Mouse (Mus musculus): ENCODE data around the gene Tarm1. TPM values are rescaled to one million over a fixed set of nuclear protein-coding genes. Genes with fewer than 3 reads are reported as not detected.

Gene Tarm1
- polyA plus RNA-seq, 1 experiment from 2014 or later: 0.81 TPM

DNA sequence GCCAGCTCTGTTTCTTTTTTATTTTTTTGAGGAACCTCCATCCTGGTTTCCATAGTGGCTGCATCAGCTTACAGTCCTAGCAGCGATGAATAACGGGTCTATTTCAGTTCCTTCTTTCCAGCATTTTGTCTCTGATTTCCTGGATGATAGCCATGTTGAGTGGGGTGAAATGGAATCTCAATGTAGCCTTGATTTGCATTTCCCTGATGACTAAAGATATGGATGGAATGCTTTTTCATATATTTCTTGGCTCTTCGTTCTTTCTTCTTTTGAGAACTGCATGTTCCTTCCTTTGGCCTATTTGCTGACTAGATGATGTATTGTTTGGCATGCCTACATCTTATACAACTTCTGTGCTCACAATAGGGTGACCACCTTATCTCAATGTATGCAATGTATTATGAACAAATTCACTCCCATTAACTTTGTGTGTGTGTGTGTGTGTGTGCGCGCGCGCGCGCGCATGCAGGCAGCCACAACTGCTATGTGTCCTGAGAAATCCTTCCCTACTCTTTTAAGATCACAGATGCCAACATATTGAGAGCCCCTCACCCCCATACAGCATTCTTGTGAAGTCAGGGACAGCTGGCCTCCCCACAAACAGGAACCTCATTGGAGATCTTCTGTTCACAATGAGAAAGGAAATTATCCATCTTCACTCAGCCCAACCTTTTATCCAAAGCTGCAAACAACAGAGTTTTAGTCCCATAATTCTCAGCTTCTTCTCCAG, 45.1 kb downstream of the Tarm1 start:
- Histone ChIP-seq H3K36me3 (no peaks in the 10 kb centered on the region), H3K9me3 (replicated peaks) (no peaks in the 10 kb centered on the region), H3K9ac (no peak overlapping the region), H3K4me3 (replicated peaks) (no peak overlapping the region), H3K27me3 (no peaks in the 10 kb centered on the region), H3K4me1 (no peaks in the 10 kb centered on the region), H3K4me2 (replicated peaks) (no peak overlapping the region), H3K27ac (replicated peaks) (peak overlapping the region; percentile 51; the same call in 1 of the 2 replicates)
- WGBS: 80% methylated on average over 10 of the region's 10 CpGs
- ATAC-seq (ENCODE audit: insufficient number of reproducible peaks, low FRiP score, low TSS enrichment, low read depth): no peak

DNA sequence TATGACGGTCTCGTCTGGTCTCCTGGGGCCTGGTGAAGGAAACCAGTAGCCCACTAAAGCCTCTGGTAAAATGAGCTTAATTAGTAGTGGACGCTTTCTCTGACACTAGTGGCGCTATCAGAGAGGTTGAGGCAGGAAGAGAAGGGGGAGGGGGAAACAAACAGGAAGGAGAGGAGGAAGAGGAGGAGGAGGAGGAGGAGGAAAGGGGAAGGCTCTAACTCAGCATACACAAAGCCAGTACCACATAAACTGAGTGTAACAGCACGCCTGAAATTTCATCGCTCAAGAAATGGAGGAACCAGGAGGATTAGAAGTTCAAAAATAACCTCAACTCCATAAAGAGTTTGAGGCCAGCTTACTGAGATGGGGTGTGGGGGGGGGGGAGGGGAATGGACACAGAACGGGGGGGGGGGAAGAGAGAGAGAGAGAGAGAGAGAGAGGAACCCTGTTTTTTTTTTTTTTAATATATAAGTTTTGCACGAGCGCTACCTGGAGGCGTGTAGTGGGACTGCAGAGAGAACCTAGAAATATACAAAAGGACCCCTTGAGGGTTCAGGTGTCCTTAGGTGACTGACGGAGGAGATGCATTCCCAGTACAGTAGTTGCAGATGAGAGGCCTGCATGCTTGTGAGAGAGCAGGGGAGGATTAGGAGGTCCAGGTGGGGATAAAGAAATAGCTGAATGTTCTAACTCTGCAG, 48.8 kb downstream of the Tarm1 start:
- Histone ChIP-seq H3K27me3 (no peaks in the 10 kb centered on the region), H3K27ac (replicated peaks) (no peak overlapping the region), H3K9ac (no peak overlapping the region), H3K36me3 (no peaks in the 10 kb centered on the region), H3K4me1 (no peaks in the 10 kb centered on the region), H3K4me3 (replicated peaks) (no peak overlapping the region), H3K9me3 (replicated peaks) (no peaks in the 10 kb centered on the region), H3K4me2 (replicated peaks) (no peak overlapping the region)
- WGBS: 56% methylated on average over 10 of the region's 11 CpGs
- ATAC-seq (ENCODE audit: insufficient number of reproducible peaks, low FRiP score, low TSS enrichment, low read depth): no peak

DNA sequence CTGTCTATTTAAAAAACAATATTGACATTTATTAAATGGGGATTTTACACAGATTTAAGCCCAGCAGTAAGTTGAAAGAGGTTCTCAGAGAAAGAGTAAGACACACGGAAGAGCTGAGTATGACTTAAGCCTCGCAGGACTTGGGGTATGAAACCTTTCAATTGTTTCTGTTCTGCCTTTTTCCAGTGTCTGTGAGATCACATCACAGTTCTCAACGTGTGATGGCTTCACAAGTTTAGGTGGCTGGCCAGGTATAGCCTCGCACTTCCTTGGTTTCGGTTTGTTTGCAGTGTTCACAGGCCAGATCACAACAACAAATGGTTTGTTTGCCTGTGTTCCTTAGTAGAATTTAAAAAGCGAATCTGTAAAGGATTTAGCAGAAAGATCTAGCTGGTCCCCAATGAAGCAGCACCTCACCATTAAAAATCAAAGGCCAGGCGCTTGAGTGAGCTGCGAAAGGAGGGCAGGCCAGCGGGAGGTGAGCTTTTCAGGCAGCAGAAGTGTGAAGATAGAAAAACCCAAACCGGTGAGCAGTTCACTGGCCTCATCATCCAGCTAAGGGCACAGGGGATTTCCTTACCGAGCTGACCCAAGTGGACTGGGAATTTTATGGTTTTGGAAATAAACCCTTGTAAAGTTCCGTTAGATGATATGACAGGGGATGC, 49.5 kb downstream of the Tarm1 start:
- WGBS: 60% methylated on average over 12 of the region's 12 CpGs
- ATAC-seq (ENCODE audit: insufficient number of reproducible peaks, low FRiP score, low TSS enrichment, low read depth): no peak
- Histone ChIP-seq H3K27me3 (no peaks in the 10 kb centered on the region), H3K36me3 (no peaks in the 10 kb centered on the region), H3K9me3 (replicated peaks) (no peaks in the 10 kb centered on the region), H3K4me1 (no peaks in the 10 kb centered on the region), H3K4me3 (replicated peaks) (no peak overlapping the region), H3K9ac (no peak overlapping the region), H3K27ac (replicated peaks) (no peak overlapping the region), H3K4me2 (replicated peaks) (no peak overlapping the region)

DNA sequence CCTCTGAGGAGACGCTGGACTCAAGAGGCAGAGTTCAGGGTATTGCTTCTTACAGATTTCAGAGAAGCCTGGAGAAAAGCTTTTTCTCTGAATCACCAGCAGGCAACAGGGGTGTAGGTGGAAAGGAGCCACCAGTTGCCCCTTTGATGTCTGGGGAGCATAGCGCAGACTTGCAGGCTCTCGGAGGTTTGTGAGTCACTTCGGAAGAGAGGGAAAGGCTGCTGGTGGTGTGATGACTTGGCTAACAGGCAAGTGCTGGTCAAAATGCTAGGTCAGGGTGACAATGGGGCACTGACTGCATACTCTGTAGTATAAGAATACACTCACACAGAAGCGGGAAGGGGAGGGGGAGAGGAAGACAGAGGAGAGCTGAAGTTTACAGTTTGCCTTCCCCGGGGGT, 51.3 kb downstream of the Tarm1 start:
- WGBS: 36% methylated on average over 6 of the region's 6 CpGs

DNA sequence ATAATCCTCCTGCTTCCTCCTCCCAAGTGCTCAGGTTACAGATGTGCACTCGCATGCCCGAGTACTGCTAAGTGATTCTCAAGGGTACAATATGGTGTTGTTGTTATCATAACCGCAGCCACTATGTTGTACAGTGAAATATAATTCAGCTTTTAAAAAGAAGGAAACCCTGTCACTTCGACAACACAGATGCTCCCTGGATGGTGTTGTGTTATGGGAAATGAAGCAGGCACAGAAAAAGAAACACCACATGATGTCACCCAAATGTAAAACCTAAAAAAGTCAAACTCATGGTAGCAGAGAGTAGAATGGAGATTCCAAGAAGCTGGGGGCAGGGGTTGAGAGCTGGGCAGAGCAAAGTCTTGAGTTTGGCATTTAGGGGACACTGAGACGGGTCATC, 51.8 kb downstream of the Tarm1 start:
- Histone ChIP-seq H3K4me2 (replicated peaks) (no peak overlapping the region), H3K4me3 (replicated peaks) (no peak overlapping the region), H3K27me3 (no peaks in the 10 kb centered on the region), H3K9ac (no peak overlapping the region), H3K4me1 (no peaks in the 10 kb centered on the region), H3K36me3 (no peaks in the 10 kb centered on the region), H3K9me3 (replicated peaks) (no peaks in the 10 kb centered on the region), H3K27ac (replicated peaks) (no peak overlapping the region)
- WGBS: 40% methylated on average over 5 of the region's 5 CpGs
- no peak for ATAC-seq (ENCODE audit: insufficient number of reproducible peaks, low FRiP score, low TSS enrichment, low read depth)

More for the DNA sequence above, 51.3 kb downstream of the Tarm1 start:
- no peaks in the 10 kb centered on the region for H3K27me3 ChIP-seq
- no peaks in the 10 kb centered on the region for H3K4me1 ChIP-seq
- H3K4me3 ChIP-seq (replicated peaks): no peak overlapping the region
- no peak for ATAC-seq (ENCODE audit: insufficient number of reproducible peaks, low FRiP score, low TSS enrichment, low read depth)
- no peak overlapping the region for H3K9ac ChIP-seq
- H3K9me3 ChIP-seq (replicated peaks): no peaks in the 10 kb centered on the region
- H3K36me3 ChIP-seq: no peaks in the 10 kb centered on the region
- no peak overlapping the region for H3K4me2 ChIP-seq (replicated peaks)
- H3K27ac ChIP-seq (replicated peaks): no peak overlapping the region

DNA sequence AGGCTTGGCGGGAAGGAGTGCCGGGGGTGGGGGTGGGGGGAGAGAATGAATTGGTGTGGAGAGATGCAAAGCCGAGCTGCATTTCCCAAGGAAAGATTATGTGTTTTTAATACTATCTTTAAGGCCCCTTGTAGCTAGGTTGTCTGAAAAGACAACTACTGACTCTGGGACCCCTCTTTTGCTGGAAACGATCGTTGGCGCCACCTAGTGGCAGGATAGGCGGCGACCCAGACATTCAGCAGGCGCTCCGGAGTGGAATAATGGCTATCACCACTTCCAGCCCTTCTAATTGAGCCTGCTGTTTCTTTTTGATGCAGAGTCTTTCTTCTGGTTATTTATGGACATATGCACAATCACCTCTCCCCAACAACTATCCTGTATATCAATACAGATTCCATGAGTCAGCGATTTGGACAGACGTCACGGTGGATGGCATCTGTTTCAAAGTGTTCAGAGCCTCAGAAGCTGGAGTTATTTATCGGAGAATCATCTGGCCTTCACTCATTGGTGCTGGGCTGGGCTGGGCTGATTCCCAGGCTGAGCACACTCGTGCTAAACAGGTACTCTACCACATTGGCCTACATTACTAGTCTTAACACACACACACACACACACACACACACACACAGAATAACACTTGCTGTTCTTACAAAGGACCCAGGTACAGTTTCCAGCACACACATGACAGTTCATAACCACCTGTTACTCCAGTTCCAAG, 53.5 kb downstream of the Tarm1 start:
- no peak overlapping the region for H3K4me3 ChIP-seq (replicated peaks)
- no peak overlapping the region for H3K9ac ChIP-seq
- no peaks in the 10 kb centered on the region for H3K4me1 ChIP-seq
- WGBS: 14% methylated on average over 15 of the region's 15 CpGs
- H3K9me3 ChIP-seq (replicated peaks): no peaks in the 10 kb centered on the region
- H3K27ac ChIP-seq (replicated peaks): no peak overlapping the region
- H3K36me3 ChIP-seq: no peaks in the 10 kb centered on the region
- no peak overlapping the region for H3K4me2 ChIP-seq (replicated peaks)
- no peaks in the 10 kb centered on the region for H3K27me3 ChIP-seq
- ATAC-seq (ENCODE audit: insufficient number of reproducible peaks, low FRiP score, low TSS enrichment, low read depth): 0 out of 2 replicates have a peak, but pooled peaks have one; percentile 11

DNA sequence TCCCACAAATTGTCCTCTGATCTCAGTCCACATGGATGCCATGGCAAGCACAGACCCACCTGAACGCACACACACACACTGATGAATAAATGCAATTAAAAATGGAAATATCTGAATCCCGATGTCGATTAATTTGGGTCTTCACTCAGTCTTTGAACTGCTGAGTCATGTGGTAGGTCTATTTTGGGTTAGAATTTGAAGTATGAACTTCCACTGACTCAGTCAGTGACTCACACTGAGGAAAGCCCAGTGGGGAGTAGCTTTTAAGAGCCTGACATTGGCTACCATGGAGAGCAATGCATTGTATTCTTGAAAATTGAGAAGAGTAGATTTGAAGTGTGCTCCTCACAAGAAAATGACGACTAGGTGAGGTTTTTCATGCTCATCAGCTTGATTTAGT, 55.4 kb downstream of the Tarm1 start:
- H3K9me3 ChIP-seq (replicated peaks): no peaks in the 10 kb centered on the region
- no peaks in the 10 kb centered on the region for H3K4me1 ChIP-seq
- no peak overlapping the region for H3K4me3 ChIP-seq (replicated peaks)
- H3K27ac ChIP-seq (replicated peaks): no peak overlapping the region
- no peak for ATAC-seq (ENCODE audit: insufficient number of reproducible peaks, low FRiP score, low TSS enrichment, low read depth)
- 70% methylated on average over 4 of the region's 4 CpGs for WGBS
- no peak overlapping the region for H3K4me2 ChIP-seq (replicated peaks)
- no peak overlapping the region for H3K9ac ChIP-seq
- H3K27me3 ChIP-seq: no peaks in the 10 kb centered on the region
- H3K36me3 ChIP-seq: no peaks in the 10 kb centered on the region

DNA sequence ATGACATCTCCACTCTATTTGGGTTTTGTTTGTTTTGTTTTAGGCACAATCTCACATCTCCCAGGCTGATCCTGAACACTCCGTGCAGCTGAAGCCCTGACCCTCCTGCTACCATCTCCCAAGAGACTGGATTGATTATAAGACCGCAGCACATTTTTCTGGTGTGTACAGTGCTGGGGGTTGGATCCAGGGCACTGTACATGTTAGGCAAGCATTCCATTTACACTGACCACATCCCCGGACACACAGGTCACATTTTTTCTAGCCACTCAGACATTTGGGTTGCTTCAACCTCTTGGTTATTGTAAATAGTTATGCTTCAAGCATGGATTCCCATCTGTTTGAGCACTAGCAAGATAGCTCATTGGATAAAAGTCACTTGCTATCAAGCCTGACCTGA, 55.8 kb downstream of the Tarm1 start:
- ATAC-seq (ENCODE audit: insufficient number of reproducible peaks, low FRiP score, low TSS enrichment, low read depth): no peak
- Histone ChIP-seq H3K27ac (replicated peaks) (no peak overlapping the region), H3K27me3 (no peaks in the 10 kb centered on the region), H3K36me3 (no peaks in the 10 kb centered on the region), H3K4me1 (no peaks in the 10 kb centered on the region), H3K9me3 (replicated peaks) (no peaks in the 10 kb centered on the region), H3K9ac (no peak overlapping the region), H3K4me2 (replicated peaks) (no peak overlapping the region), H3K4me3 (replicated peaks) (no peak overlapping the region)
- WGBS: 77% methylated on average over 3 of the region's 3 CpGs

DNA sequence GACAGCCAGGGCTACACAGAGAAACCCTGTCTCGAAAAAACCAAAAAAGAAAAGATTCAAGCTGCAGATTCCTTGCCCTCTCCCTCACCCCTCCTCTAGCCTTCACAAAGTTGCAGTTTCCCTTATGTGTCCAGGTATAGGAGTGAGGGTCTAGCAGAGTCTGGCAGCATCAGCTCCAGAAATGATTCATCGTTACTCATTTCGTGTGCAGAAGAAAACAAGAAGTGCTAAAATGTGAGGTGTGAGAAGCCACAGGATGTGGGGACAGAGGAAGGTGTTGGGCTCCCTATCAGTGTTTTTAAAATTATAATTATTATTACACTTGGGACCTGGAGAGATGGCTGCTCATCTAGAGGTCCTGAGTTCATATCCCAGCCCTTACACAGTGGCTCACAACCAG, 57.7 kb downstream of the Tarm1 start:
- H3K4me3 ChIP-seq (replicated peaks): no peak overlapping the region
- no peak for ATAC-seq (ENCODE audit: insufficient number of reproducible peaks, low FRiP score, low TSS enrichment, low read depth)
- H3K9me3 ChIP-seq (replicated peaks): no peaks in the 10 kb centered on the region
- H3K4me2 ChIP-seq (replicated peaks): no peak overlapping the region
- no peaks in the 10 kb centered on the region for H3K27me3 ChIP-seq
- WGBS: 78% methylated on average over 3 of the region's 3 CpGs
- no peaks in the 10 kb centered on the region for H3K36me3 ChIP-seq
- no peaks in the 10 kb centered on the region; the same call in 1 of the 2 replicates for H3K4me1 ChIP-seq
- H3K9ac ChIP-seq: no peak overlapping the region
- no peak overlapping the region for H3K27ac ChIP-seq (replicated peaks)

DNA sequence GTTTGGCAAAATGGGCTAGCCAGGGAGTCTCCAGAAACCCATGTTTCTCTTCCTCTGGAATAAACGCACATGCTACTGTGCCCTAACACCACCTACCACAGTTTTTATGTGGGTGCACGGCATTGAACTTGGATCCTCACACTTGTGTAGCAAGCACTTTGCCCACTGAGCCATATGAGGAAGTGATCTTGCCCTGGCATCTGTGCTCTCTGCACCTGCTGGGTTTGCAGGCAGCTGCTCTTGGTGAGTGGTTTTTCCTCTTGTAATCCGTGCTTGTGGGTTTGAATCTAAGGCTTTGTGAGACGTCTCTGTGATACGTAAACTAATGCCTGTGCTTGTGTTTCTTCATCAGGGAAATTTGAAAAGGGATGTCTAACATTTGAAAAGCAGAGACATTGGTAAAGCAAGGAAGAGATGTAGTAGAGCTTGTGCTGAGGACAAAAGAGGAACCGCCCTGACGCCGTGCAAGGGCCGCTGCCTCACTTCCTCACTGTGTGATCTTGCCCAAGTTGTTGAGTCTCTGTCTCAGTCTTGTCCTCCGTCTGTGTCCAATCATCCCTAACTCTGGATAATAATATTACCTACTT, 59.9 kb downstream of the Tarm1 start:
- H3K9me3 ChIP-seq (replicated peaks): no peaks in the 10 kb centered on the region
- 76% methylated on average over 10 of the region's 10 CpGs for WGBS
- no peak for ATAC-seq (ENCODE audit: insufficient number of reproducible peaks, low FRiP score, low TSS enrichment, low read depth)
- no peaks in the 10 kb centered on the region for H3K36me3 ChIP-seq
- no peak overlapping the region for H3K4me3 ChIP-seq (replicated peaks)
- H3K27me3 ChIP-seq: no peaks in the 10 kb centered on the region
- H3K9ac ChIP-seq: no peak overlapping the region
- H3K4me2 ChIP-seq (replicated peaks): no peak overlapping the region
- H3K27ac ChIP-seq (replicated peaks): no peak overlapping the region
- no peaks in the 10 kb centered on the region; the same call in 1 of the 2 replicates for H3K4me1 ChIP-seq

DNA sequence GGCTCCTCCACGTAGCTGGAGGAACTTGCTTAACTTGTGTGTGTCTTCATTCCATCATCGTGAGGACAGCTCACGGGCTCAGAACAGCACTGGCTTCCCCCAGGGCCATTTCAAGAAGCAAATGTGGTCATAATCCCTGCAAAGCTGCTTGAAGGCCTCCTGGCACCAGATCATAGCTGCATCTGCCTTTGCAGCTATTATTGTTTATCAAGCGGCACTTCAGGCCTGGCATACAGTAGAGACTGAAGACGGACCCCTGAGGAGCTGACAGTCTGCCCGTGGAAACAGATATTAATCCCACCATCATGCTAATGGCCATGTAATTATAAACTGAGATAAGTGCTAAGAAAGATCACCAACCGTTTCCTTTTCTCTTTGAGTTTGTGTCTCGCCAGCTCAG, 61.9 kb downstream of the Tarm1 start:
- Histone ChIP-seq H3K27me3 (no peaks in the 10 kb centered on the region), H3K4me2 (replicated peaks) (no peak overlapping the region), H3K27ac (replicated peaks) (no peak overlapping the region; the same call in 1 of the 2 replicates), H3K36me3 (no peaks in the 10 kb centered on the region), H3K4me1 (no peaks in the 10 kb centered on the region; the same call in 1 of the 2 replicates), H3K4me3 (replicated peaks) (no peak overlapping the region), H3K9me3 (replicated peaks) (no peaks in the 10 kb centered on the region), H3K9ac (no peak overlapping the region)
- peak; percentile 34; the same call in 1 of the 2 replicates for ATAC-seq (ENCODE audit: insufficient number of reproducible peaks, low FRiP score, low TSS enrichment, low read depth)
- WGBS: 53% methylated on average over 8 of the region's 8 CpGs

Data from embryonic facial prominence, embryonic 15.5 days (tissue).